Mouse (Mus musculus) midbrain, embryonic 15.5 days (tissue): Measurements from ENCODE around the gene Laptm4a. TPM values are rescaled to one million over a fixed set of nuclear protein-coding genes. Genes with fewer than 3 reads are reported as not detected.
A peak's percentile ranks its signal among the peaks of the same experiment; 100 is the strongest.

Experiments
- ATAC-seq: fragments of 200-750 bp; cut with Nextera tagmentation; replicated peaks from 2 replicates; pipeline ENCODE4 v1.8.0; 2017; ENCODE audit warnings: moderate TSS enrichment
- H3K27ac ChIP-seq: fragments of 300-500 bp; sonication (generic); 2 replicates; pipeline ENCODE4 v1.5.1; 2015; ENCODE audit warnings: mild to moderate bottlenecking, inconsistent platforms
- H3K27me3 ChIP-seq: fragments of 300-500 bp; sonication (generic); replicated peaks from 2 replicates; pipeline ENCODE4 v1.6.1; 2015; ENCODE audit warnings: inconsistent platforms
- H3K36me3 ChIP-seq: fragments of 300-500 bp; sonication (generic); replicated peaks from 2 replicates; pipeline ENCODE4 v1.6.1; 2015; ENCODE audit warnings: inconsistent platforms
- H3K4me1 ChIP-seq: fragments of 300-500 bp; sonication (generic); 2 replicates; pipeline ENCODE4 v1.6.1; 2015; ENCODE audit warnings: inconsistent platforms
- H3K4me2 ChIP-seq: fragments of 300-500 bp; sonication (generic); 2 replicates; pipeline ENCODE4 v1.6.1; 2015; ENCODE audit warnings: inconsistent platforms, mild to moderate bottlenecking, moderate library complexity
- H3K4me3 ChIP-seq: fragments of 300-500 bp; sonication (generic); 2 replicates; pipeline ENCODE4 v1.5.1; 2015; ENCODE audit warnings: mild to moderate bottlenecking, inconsistent platforms
- H3K9ac ChIP-seq: fragments of 300-500 bp; sonication (generic); 2 replicates; pipeline ENCODE4 v1.6.1; 2015; ENCODE audit warnings: mild to moderate bottlenecking, inconsistent platforms
- H3K9me3 ChIP-seq: fragments of 300-500 bp; sonication (generic); 2 replicates; pipeline ENCODE4 v1.6.1; 2016; ENCODE audit warnings: inconsistent platforms
- WGBS: fragments of 180-500 bp; shearing (Covaris S2); methylation state at CpG from one replicate; pipeline ENCODE4 v1.1.7; 2015; ENCODE audit warnings: mixed read lengths; 5-methylcytosine and 5-hydroxymethylcytosine counted together
- polyA plus RNA-seq: library from polyadenylated mRNA; unstranded; fragments of >200 nt; fragmentation: Nextera tagmentation; extraction: Ambion mirVana; gene quantifications from 2 replicates; pipeline ENCODE4 v1.2.1, GENCODE M21; 2015

Laptm4a gene
- polyA plus RNA-seq, 1 experiment from 2014 or later: 171 TPM

- whole genome bisulfite sequencing: 82% methylated on average over 4 of the region's 4 CpGs
Measured at GRCm38 (mm10) chr12:8941131-8941615, 19.7 kb downstream of the Laptm4a start.

DNA sequence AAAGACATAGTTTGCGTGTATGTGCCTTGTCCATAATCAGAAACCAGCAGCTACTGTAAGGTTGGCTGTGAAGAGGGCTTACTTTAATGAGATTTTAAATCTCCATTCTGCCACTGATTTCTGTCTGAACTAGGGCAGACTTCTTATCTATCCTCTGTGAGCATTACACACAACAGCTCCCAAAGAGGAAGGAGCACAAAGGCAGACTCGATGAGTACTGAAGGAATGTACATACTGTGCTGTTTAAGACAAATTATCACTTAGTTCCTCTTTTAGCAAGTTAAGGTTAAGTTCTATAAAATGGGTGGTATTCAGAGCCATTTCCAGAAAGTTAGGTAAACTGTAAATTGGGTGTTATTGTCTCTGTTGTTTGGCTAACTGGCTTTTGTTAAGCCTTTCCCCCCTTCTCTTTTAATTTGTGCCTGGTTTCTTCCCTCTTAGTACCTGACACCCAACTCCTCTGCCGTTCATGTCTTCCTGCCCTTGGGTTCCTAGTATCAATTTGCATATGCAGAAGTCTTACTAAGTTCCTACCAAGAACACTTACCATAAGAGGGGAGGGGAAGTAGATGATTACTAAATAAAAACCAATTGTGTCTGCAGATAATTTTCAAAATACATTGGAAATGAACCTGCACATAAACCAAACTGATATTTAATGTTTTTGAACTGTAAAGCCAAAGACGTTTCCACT lies 20.4 kb downstream of the Laptm4a start:
- Histone ChIP-seq H3K4me1 (no peaks in the 10 kb centered on the region), H3K27ac (no peak overlapping the region), H3K27me3 (no peaks in the 10 kb centered on the region), H3K36me3 (peaks cover 12% of the 10 kb centered on the region; the same call in 1 of the 2 replicates), H3K4me2 (no peak overlapping the region), H3K9ac (no peak overlapping the region), H3K9me3 (no peaks in the 10 kb centered on the region), H3K4me3 (no peak overlapping the region)
- WGBS: 81% methylated on average over 4 of the region's 4 CpGs
- ATAC-seq: no peak

More at GRCm38 (mm10) chr12:8941131-8941615, 19.7 kb downstream of the Laptm4a start:
- Histone ChIP-seq H3K27me3 (no peaks in the 10 kb centered on the region), H3K4me3 (no peak overlapping the region), H3K36me3 (peaks cover 17% of the 10 kb centered on the region; the same call in 1 of the 2 replicates), H3K4me1 (no peaks in the 10 kb centered on the region), H3K9me3 (no peaks in the 10 kb centered on the region), H3K27ac (no peak overlapping the region), H3K4me2 (no peak overlapping the region), H3K9ac (no peak overlapping the region)
- ATAC-seq: no peak

DNA sequence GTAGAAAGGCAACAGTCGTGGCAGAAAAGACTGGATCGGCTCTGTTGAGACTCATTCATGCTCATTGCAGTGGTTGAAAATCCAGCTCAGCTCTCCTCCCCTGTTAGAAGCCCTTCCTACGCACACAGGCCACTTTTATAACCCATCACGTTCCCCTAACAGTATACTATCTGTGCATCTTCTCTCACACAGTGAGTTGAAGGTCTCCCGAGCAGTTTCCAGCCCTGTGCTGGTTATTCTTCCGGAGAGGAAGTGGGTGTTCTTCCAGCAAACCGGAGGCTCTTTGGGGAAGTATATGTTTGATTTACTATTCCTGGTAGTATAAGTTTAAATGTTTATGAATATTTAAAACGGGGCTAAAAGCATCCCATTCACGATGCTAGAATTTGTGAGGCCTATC lies 25.7 kb downstream of the Laptm4a start:
- H3K9ac ChIP-seq: no peak overlapping the region
- H3K4me2 ChIP-seq: peak overlapping the region; percentile 95; the same call in 1 of the 2 replicates
- 63% methylated on average over 9 of the region's 9 CpGs for WGBS
- H3K36me3 ChIP-seq: no peaks in the 10 kb centered on the region
- H3K27me3 ChIP-seq: no peaks in the 10 kb centered on the region
- no peak overlapping the region for H3K4me3 ChIP-seq
- H3K9me3 ChIP-seq: no peaks in the 10 kb centered on the region
- ATAC-seq: no peak
- H3K27ac ChIP-seq: no peak overlapping the region
- H3K4me1 ChIP-seq: peaks cover 10% of the 10 kb centered on the region

DNA sequence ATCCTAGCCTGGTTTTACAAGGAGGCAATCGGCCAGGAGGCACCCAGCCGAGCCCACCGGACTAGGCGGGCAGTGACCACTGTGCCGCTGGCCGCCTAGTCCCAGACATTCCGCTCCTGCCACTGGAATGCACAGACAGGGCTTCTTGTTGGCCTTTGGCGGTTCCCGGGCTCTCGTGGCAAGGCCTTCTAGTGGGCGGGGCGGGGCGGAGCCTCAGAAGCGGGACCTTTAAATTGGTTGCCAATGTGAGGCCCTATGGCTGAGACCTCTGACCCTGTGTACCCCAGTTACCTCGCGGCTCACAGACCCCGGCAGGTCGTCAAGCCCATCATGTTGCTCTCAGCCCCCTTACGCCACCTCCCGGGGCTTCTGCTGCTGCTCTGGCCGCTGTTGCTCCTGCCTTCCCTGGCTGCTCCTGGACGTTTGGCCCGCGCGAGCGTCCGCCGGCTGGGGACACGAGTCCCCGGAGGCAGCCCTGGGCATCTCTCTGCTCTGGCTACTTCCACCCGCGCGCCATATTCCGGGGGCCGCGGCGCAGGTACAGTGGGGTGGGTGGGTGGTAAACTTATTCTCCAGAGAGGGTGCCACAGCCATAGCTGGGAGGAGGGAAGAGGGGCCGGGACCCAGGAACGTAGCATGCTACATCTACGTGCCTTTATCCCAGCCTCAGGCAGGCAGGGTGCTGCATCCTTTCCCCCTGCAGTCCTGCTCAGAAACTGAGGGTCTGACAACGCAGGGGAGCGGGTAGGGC lies 26.4 kb downstream of the Laptm4a start, which contains the start of gene Matn3:
Matn3 (plus strand) TSS at position 216 of the 751 bp plus-strand sequence.
- Histone ChIP-seq H3K27me3 (no peaks in the 10 kb centered on the region), H3K4me1 (peaks cover 10% of the 10 kb centered on the region), H3K9ac (peak within 1 kb of the TSS; percentile 48), H3K4me2 (peak within 1 kb of the TSS; percentile 95), H3K27ac (no peak within 1 kb of the TSS), H3K4me3 (peak within 1 kb of the TSS; percentile 47), H3K9me3 (no peaks in the 10 kb centered on the region), H3K36me3 (no peaks in the 10 kb centered on the region)
- WGBS: under 1% methylated on average over 42 of the region's 42 CpGs
- peak; percentile 73 for ATAC-seq

- 45% methylated on average over 10 of the region's 10 CpGs for WGBS
- no peaks in the 10 kb centered on the region for H3K36me3 ChIP-seq
- no peak overlapping the region for H3K4me3 ChIP-seq
- H3K4me2 ChIP-seq: no peak overlapping the region
- H3K27me3 ChIP-seq: no peaks in the 10 kb centered on the region
- no peak overlapping the region for H3K9ac ChIP-seq
- no peak overlapping the region for H3K27ac ChIP-seq
- ATAC-seq: no peak
- H3K9me3 ChIP-seq: no peaks in the 10 kb centered on the region
- H3K4me1 ChIP-seq: peaks cover 3% of the 10 kb centered on the region
Measured at GRCm38 (mm10) chr12:8953136-8953535, 31.7 kb downstream of the Laptm4a start.

- Histone ChIP-seq H3K4me2 (no peak overlapping the region), H3K27ac (no peak overlapping the region), H3K9me3 (no peaks in the 10 kb centered on the region), H3K36me3 (no peaks in the 10 kb centered on the region), H3K27me3 (no peaks in the 10 kb centered on the region), H3K4me1 (no peaks in the 10 kb centered on the region), H3K4me3 (no peak overlapping the region), H3K9ac (no peak overlapping the region)
- 56% methylated on average over 9 of the region's 9 CpGs for WGBS
- ATAC-seq: no peak
Measured at GRCm38 (mm10) chr12:8954161-8954561, 32.7 kb downstream of the Laptm4a start.

DNA sequence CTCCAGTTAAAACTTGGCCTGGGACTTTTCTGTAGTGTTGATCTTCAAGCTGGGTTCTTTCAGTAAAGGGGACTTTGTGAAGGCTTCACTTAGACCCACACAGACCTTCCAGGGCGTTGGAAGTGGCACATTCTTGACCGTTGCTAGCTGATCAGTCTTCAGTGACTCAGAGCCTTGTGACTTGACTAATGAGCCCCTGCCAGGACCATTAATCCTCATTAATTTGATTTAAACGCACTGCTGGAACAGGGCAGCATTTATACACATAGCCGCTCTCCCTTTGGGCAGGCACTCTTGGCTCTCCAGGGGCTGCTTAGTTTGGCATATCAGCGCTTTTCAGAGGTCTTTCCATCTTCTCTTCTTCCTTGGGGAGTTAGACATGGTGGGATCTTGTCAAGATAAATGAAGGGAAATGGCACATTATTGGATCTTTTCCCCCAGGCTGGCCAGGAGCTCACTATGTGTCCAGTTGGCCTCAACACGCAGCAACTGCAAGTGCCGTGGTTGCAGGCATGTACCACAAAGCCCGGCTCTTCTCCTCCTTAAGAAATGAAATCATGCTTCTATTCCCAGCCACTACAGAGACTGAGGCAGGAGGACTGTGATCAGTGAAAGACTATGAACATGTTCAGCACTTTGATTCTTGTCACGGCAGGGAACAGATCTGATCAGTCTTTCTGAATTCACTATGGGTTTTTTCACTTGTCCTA lies 40.3 kb downstream of the Laptm4a start:
- no peak overlapping the region for H3K9ac ChIP-seq
- H3K27me3 ChIP-seq: no peaks in the 10 kb centered on the region
- no peak overlapping the region for H3K4me2 ChIP-seq
- H3K36me3 ChIP-seq: no peaks in the 10 kb centered on the region
- no peak overlapping the region for H3K27ac ChIP-seq
- H3K4me3 ChIP-seq: no peak overlapping the region
- no peak for ATAC-seq
- WGBS: 58% methylated on average over 9 of the region's 9 CpGs
- no peaks in the 10 kb centered on the region for H3K9me3 ChIP-seq
- no peaks in the 10 kb centered on the region for H3K4me1 ChIP-seq

GRCm38 (mm10) chr12:8969828-8970227 lies 48.4 kb downstream of the Laptm4a start:
- no peak for ATAC-seq
- no peaks in the 10 kb centered on the region for H3K36me3 ChIP-seq
- H3K4me1 ChIP-seq: peaks cover 5% of the 10 kb centered on the region
- no peak overlapping the region for H3K27ac ChIP-seq
- no peak overlapping the region for H3K4me2 ChIP-seq
- H3K27me3 ChIP-seq: no peaks in the 10 kb centered on the region
- no peak overlapping the region for H3K4me3 ChIP-seq
- 50% methylated on average over 9 of the region's 9 CpGs for WGBS
- no peak overlapping the region for H3K9ac ChIP-seq
- no peaks in the 10 kb centered on the region for H3K9me3 ChIP-seq

GRCm38 (mm10) chr12:8973820-8974465 lies 52.5 kb downstream of the Laptm4a start, which contains the start of gene Wdr35:
Gene Wdr35 (plus strand): TSS chr12:8973892.
- H3K27me3 ChIP-seq: no peaks in the 10 kb centered on the region
- no peaks in the 10 kb centered on the region for H3K9me3 ChIP-seq
- H3K27ac ChIP-seq: peak within 1 kb of the TSS; percentile 87
- H3K36me3 ChIP-seq: peaks cover 3% of the 10 kb centered on the region; the same call in 1 of the 2 replicates
- H3K4me1 ChIP-seq: peaks cover 12% of the 10 kb centered on the region
- under 1% methylated on average over 45 of the region's 45 CpGs for WGBS
- peak within 1 kb of the TSS; percentile 53 for H3K4me3 ChIP-seq
- peak; percentile 99 for ATAC-seq
- peak within 1 kb of the TSS; percentile 48 for H3K9ac ChIP-seq
- H3K4me2 ChIP-seq: peak within 1 kb of the TSS; percentile 59

- Histone ChIP-seq H3K4me3 (peak overlapping the region; percentile 53; the same call in 1 of the 2 replicates), H3K4me1 (peaks cover 12% of the 10 kb centered on the region), H3K9me3 (no peaks in the 10 kb centered on the region), H3K9ac (0 out of 2 replicates have a peak overlapping the region, but pooled peaks have one; percentile 48), H3K36me3 (peaks cover 8% of the 10 kb centered on the region; the same call in 1 of the 2 replicates), H3K27me3 (no peaks in the 10 kb centered on the region), H3K4me2 (peak overlapping the region; percentile 59), H3K27ac (no peak overlapping the region)
- 87% methylated on average over 3 of the region's 3 CpGs for WGBS
- no peak for ATAC-seq
Measured at GRCm38 (mm10) chr12:8975076-8975475, 53.6 kb downstream of the Laptm4a start.
